Mouse (Mus musculus): Measurements from ENCODE around the gene Mob3c.

DNA sequence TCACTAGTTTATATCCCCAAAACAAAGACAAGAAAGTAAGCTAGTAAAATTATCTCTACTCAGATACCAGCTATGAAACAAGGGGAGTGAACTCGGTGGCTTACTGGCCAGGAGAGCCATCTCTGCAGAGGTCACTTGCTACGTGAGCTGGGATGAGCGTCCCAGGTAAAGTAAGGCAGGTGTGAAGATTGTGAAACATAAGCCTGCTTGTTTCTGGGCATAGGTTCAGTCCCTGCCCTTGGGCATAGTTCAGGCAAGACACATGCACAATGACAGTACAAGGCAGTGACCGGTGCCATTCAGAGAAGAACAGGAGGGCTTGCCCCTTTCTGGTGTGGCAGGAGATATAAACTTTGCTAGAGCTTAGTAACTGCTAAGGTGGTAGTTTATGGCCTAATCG, 12.3 kb upstream of the Mob3c start:
- TF ChIP-seq POLR2A (IDR thresholded peaks at IDR 0.05; ENCODE audit: low read depth, low read length) (no peak), CTCF (conservative IDR thresholded peaks at IDR 0.05; ENCODE audit: insufficient read depth, insufficient read length, low read depth, low read length) (no peak)
